Mouse (Mus musculus) spleen, adult 2 months (tissue): ENCODE results near the gene Fhl2.

Experiments used
- CTCF ChIP-seq: fragments of 200-500 bp; IDR thresholded peaks from 2 replicates; pipeline ENCODE4 v1.5.1; 2011; ENCODE audit warnings: mild to moderate bottlenecking, inconsistent platforms; ENCODE audit not compliant: insufficient read depth, insufficient read length, insufficient replicate concordance; ENCODE audit errors: extremely low read depth
- POLR2A ChIP-seq: fragments of 200-500 bp; IDR thresholded peaks from 2 replicates; pipeline ENCODE4 v1.6.1; 2011; ENCODE audit warnings: low read depth, low read length, inconsistent platforms

GRCm38 (mm10) chr1:43108729-43109128 lies 88.1 kb downstream of the Fhl2 start:
- no peak for TF ChIP-seq POLR2A
- no peak for TF ChIP-seq CTCF
